Mouse (Mus musculus) lung, postnatal 36 days (tissue): ENCODE measurements around the gene Dclk1.

Experiments used
- DNase-seq: peaks from one replicate; pipeline ENCODE4 v3.0.0; 2022; ENCODE audit warnings: mixed read lengths

Dclk1 gene

DNA sequence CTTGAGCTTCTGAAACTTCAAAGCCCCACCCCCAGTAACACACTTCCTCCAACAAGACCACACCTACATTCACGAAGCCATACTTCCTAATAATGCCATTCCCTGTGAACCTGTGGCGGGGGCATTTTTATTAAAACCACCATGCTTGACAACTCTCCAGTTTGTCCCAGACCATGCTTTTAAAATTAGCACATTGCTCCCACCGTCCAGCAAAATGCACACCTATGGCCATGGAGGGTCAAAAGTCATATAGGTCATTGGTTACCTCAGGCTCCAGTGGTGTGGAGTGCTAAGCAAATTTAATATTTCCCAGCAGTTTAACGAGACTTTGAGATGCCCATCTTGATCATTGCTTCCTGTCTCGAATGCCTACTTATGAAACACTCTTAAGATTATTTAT, 23.9 kb downstream of the Dclk1 start:
- DNase-seq: no peak

DNA sequence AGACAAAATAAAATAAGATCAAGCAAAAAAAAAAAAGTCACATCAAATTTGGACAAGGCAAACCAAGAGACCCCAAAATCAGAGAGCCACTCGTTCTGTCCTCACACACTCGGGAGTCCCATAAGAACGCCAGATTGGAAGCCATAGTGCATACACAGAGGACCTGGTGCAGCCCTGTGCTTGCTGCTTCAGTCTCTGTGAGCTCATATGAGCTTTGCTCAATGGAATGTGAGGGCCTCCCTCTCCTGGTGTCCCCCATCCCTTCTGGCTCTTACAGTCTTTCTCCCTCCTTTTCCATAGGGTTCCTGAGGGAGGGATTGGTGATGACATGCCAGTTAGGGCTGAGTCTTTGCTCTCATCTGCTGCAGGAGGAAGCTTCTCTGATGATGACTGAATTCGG, 27.6 kb downstream of the Dclk1 start:
- DNase-seq: no peak

DNA sequence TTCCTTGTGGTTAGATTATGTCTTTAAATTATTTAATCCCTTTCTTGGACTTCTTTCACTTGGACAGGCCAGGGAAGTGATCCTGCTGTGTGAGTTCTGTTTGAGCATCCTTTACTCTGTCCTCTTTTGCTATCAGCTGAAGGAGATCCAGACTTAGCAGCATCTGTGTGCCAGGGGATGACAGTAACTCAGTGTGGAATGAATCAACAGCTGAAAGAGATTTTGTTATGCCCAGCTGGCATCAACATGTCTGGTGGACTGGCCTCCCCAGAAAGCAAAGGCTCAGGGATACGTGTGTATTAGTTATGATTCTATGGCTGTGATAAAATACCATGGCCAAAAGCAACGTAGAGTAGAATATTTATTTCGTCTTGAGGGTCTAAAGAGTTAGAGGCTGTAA, 28.2 kb downstream of the Dclk1 start:
- DNase-seq: no peak

DNA sequence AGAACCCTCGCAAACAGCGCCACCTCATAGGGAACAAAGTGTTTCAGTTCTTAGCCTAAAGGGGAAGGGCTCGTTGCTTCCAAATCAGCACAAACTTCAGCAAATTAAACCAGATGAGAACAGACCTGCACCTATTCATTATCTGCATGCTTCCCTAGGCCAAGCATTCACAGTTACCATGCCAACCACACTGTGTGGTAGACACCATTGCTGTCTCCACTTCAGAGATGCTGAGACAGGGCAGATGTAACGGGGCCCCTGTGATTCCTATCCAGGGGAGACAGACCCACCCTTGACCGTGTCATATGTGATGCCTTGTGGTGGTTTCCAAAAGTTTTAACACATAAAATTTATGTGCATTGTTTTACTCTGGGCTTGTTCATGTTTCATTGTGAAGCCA, 28.8 kb downstream of the Dclk1 start:
- DNase-seq: no peak

GRCm38 (mm10) chr3:55272536-55272935, 30.4 kb downstream of the Dclk1 start:
- DNase-seq: no peak

DNA sequence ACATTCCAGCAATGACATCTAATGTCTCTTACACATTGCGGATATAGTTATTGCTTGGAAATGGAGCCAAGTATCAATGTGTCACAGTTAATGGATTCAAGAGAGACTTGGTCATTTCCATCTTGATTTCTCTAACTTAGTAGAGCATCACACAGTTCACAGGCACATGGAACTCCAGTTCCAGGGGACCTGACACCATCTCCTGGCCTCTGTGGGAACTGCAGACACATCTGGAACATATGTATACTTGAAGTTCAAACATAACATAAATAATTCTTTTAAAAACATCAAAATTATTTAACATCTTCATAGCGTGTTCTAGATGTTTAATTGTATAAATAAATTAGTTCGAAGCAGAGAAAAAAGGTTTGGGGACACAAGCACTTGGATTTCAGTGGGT, 34.3 kb downstream of the Dclk1 start:
- no peak for DNase-seq

DNA sequence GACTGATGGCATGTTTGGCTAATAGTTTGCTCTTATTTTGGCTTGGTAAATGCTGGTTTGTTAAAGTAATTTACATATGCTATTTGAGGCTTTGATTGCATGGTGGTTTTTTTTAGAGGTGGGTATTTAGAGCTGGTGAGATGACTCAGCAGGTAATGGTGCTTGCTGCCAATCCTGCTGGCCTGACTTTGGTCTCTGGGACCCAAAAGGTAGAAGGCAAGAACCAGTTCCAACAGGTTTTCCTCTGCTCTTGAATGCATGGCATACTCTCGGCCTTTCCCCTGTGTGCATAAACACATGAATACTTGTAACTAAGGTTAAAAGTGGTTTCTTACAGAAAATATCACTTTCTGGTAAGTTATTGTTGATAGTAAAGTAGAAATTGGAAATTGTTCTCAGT, 34.7 kb downstream of the Dclk1 start:
- DNase-seq: no peak

DNA sequence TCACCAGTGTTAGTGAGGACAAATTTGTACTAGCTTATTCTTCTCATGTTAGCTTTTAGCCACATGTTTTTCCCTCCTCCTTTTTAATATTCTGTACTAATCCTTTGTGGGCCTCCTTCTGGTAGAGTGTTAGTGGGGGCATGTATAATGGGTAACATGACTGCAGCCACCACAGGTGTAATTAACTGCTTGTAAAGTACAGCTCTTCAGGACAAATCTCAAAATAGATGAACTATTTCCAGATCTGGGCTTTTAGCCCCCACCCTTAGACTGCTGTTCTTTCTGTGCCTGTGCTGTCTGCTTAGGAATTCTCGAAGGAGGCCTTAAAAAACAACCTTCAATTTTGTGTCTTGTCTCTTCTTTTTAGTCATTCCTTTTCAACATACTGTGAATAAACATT, 35.7 kb downstream of the Dclk1 start:
- DNase-seq: no peak

DNA sequence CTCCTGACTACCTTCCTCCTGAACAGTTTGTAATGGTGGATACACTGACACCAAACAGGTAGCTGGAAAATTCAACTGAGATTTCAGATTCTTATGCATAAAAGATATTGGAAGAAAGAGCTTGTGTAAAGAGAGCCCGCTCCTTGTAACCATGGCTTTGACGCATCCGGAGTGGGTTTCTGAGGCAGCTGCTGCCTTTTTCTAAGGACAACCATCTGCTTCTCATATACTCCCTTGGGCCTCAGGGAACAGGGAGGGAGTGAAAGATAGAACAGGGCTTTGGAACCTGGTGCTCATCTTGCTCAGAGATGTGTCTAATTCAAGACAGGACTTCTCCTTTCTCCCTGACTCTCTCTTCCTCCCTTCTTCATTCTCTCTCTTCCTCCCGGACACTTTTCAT, 37.8 kb downstream of the Dclk1 start:
- DNase-seq: no peak

- no peak for DNase-seq
Measured at GRCm38 (mm10) chr3:55280471-55280870, 38.3 kb downstream of the Dclk1 start.

- DNase-seq: no peak
Measured at GRCm38 (mm10) chr3:55284215-55284614, 42.1 kb downstream of the Dclk1 start.

- no peak for DNase-seq
Measured at GRCm38 (mm10) chr3:55288726-55289125, 46.6 kb downstream of the Dclk1 start.

DNA sequence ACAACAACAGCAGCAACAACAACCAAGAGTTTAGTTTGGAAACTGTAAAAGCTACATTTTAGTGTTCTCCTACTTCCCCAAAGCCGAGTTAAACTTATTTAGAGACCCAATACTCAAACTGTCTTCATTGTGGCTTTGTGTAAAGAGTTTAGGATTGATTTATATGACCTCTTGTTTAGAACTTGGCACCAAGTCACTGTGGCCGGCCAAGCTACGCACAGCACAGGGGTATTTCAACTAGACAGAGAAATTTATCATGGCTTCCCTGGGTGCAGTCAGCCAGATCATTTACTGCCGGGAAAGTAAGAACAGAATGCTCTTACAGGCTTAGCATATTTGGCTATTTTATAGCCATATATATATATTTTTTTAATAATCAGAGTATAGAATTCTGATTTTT, 49.8 kb downstream of the Dclk1 start:
- no peak for DNase-seq

- DNase-seq: no peak
Measured at GRCm38 (mm10) chr3:55292783-55293430, 50.7 kb downstream of the Dclk1 start.

DNA sequence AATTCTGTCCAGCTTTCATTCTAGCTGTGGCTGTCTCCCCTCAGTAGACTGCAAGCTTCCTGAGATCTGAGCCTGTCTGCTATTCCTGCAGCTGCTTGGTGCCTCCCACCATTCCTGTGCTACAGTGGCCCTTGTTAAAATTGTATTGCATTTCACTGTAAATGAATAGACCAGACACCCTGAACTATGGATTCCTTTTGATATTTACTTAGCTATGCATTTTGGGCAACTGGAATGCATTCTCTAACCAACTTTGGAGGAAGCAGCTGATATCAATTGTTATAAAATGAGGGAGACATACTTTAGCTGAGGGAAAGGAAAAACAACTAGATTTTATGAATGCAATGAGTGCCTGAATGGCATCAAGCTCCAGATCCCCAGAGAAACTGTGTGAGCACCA, 63.5 kb downstream of the Dclk1 start:
- DNase-seq: no peak

- DNase-seq: peak; percentile 34
Measured at GRCm38 (mm10) chr3:55307553-55308177, 65.5 kb downstream of the Dclk1 start.

GRCm38 (mm10) chr3:55309961-55310360, 67.8 kb downstream of the Dclk1 start:
- DNase-seq: no peak

DNA sequence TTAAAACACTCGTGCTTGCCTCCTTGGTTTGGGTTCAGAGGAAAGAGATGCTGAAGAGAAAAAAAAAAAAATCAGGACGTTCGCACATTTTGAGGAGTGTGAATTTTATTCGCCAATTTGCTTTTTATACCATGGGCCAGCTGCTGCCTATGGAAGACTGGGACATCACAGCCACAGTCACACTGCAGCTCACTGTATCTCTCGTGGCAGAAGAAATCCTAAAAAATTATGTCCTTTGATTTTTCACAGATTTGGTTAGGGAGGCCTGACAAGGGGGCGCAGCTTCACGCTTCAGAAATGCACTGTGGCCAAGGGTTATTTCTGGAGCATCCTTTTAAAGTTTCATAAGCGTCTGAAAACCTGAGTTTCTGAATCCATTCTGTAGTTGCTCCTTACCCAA, 73.7 kb downstream of the Dclk1 start:
- no peak for DNase-seq

DNA sequence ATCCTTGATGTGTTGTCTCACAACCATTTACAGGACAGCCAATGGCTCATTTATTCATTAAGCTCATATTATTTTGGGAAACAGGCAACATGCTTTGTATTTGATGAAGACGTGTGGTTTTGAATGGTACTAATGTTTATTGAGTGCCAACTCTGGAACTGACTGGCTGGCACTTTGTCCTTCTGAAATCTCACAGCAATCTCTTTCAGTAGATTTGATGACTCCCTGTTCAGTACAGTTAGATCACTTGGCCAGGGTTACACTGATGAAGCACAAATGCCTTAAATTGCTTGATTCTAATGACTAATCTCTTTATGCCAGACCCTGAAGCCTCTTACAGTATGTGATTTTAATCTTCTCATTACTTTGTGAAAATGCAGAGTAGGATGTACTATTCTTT, 75.9 kb downstream of the Dclk1 start:
- no peak for DNase-seq

- DNase-seq: no peak
Measured at GRCm38 (mm10) chr3:55320572-55320971, 78.4 kb downstream of the Dclk1 start.

- DNase-seq: no peak
Measured at GRCm38 (mm10) chr3:55324029-55324428, 81.9 kb downstream of the Dclk1 start.

DNA sequence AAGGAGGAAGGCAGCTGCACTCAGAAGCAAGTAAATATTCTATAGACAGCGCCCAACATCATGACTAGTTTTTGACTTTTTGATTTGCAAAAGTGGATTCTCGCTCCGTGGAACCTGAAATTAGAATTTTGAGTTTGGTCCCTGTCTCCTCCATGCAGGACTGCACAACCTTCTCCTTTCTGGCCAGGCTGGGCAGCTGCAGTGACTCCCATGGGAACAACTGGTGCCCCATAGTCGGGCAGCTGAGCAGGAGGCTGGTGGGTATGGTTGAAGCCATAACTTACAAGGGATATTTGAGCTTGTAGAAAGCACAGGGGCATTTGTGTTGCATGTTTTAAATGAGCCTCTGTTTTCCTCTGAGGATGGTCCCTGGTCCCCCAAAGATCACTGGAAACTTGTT, 88.3 kb downstream of the Dclk1 start:
- no peak for DNase-seq

- DNase-seq: no peak
Measured at GRCm38 (mm10) chr3:55331694-55332093, 89.5 kb downstream of the Dclk1 start.

- DNase-seq: no peak
Measured at GRCm38 (mm10) chr3:55333511-55333910, 91.3 kb downstream of the Dclk1 start.

DNA sequence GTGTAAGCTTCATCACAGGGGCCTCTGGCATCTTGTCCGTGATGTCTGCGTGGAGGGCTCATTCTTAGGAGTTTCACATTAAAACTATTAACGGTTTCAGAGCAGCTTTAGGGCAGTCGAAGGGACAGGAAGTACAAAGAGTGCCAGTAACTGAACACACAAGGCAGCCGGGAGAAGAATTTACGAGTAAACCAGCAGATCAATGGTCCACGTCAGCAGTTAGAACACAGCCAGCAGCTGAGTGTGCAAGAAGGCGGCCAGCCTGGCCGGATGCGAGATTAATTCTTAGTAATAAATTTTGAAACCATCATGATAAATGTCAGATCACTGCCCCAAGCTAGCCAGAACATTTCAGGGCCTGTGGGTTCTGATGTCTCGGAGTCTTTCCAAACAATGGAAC, 94.7 kb downstream of the Dclk1 start:
- DNase-seq: peak; percentile 69
